Mouse (Mus musculus) midbrain, postnatal 0 days (tissue): ENCODE results near the gene Prkce. TPM values are rescaled to one million over a fixed set of nuclear protein-coding genes. Genes with fewer than 3 reads are reported as not detected.

Experiments used
- ATAC-seq: fragments of 200-750 bp; cut with Nextera tagmentation; 2 replicates; pipeline ENCODE4 v1.8.0; 2017; ENCODE audit warnings: moderate number of reproducible peaks, mild to moderate bottlenecking, moderate TSS enrichment, moderate library complexity; ENCODE audit not compliant: low FRiP score
- DNase-seq: peaks from one replicate; pipeline ENCODE4 v3.0.0-alpha.2; 2015; ENCODE audit warnings: low spot score
- H3K27ac ChIP-seq: fragments of 300-500 bp; sonication (generic); 2 replicates; pipeline ENCODE4 v1.5.1; 2014; ENCODE audit warnings: low read depth, mild to moderate bottlenecking, low read length, mixed read lengths
- H3K27me3 ChIP-seq: fragments of 300-500 bp; sonication (generic); 2 replicates; pipeline ENCODE4 v1.6.1; 2014; ENCODE audit warnings: low read length, control low read depth, mixed read lengths; ENCODE audit not compliant: insufficient read depth
- H3K36me3 ChIP-seq: fragments of 300-500 bp; sonication (generic); 2 replicates; pipeline ENCODE4 v1.6.1; 2014; ENCODE audit warnings: low read length, control low read depth, mixed read lengths; ENCODE audit not compliant: insufficient read depth
- H3K4me1 ChIP-seq: fragments of 300-500 bp; sonication (generic); 2 replicates; pipeline ENCODE4 v1.6.1; 2014; ENCODE audit warnings: mild to moderate bottlenecking, control low read depth, antibody characterized with exemption, low read length, mixed read lengths; ENCODE audit not compliant: insufficient read depth
- H3K4me2 ChIP-seq: fragments of 300-500 bp; sonication (generic); 2 replicates; pipeline ENCODE4 v1.6.1; 2014; ENCODE audit warnings: low read depth, mild to moderate bottlenecking, low read length, mixed read lengths; ENCODE audit not compliant: poor library complexity, severe bottlenecking
- H3K4me3 ChIP-seq: fragments of 300-500 bp; sonication (generic); 2 replicates; pipeline ENCODE4 v1.5.1; 2014; ENCODE audit warnings: low read depth, mild to moderate bottlenecking, low read length, moderate library complexity
- H3K9ac ChIP-seq: fragments of 300-500 bp; sonication (generic); replicated peaks from 2 replicates; pipeline ENCODE4 v1.6.1; 2014; ENCODE audit warnings: mild to moderate bottlenecking, low read length, moderate library complexity, mixed read lengths; ENCODE audit not compliant: poor library complexity, severe bottlenecking
- H3K9me3 ChIP-seq: fragments of 300-500 bp; sonication (generic); 2 replicates; pipeline ENCODE4 v1.6.1; 2016; ENCODE audit warnings: low read length, control low read depth
- CTCF ChIP-seq: IDR thresholded peaks from 2 replicates; pipeline ENCODE4 v1.5.1; 2016; ENCODE audit warnings: antibody characterized with exemption, mild to moderate bottlenecking
- WGBS: fragments of 180-500 bp; shearing (Covaris S2); extraction: QIAGEN DNeasy Blood & Tissue Kit; methylation state at CpG from one replicate; pipeline ENCODE4 v1.1.7; 2014; 5-methylcytosine and 5-hydroxymethylcytosine counted together
- polyA plus RNA-seq: library from polyadenylated mRNA; unstranded; fragments of >200 nt; fragmentation: Nextera tagmentation; extraction: Ambion mirVana; gene quantifications from 2 replicates; pipeline ENCODE4 v1.2.1, GENCODE M21; 2015
- total RNA-seq: library from RNA; depleted of rRNA; stranded (reverse); fragments of >200 nt; gene quantifications from 2 replicates; pipeline ENCODE4 v1.2.3, GENCODE M21; 2014

Gene Prkce
- total and polyA plus RNA-seq, 2 experiments from 2014 or later, result 61.0 to 64.5 TPM

DNA sequence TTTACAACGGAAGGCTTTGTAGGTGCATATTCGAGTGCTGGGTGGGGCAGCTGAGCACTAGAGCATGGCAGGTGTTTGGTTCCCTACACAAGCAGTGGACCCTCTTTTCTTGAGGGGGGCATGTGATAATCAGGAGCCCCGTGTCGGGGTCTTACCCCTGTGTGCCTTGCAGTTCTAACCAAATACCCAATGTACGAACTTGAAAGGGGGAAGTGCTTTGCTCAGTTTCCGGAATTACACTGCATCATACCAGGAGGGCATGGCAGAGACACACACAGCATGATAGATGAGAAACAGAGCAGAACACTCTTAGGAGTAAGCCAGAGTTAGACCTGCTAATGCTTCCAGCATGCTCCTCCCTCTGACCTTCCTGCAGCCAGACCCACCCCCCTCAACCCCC is 208.8 kb downstream of the Prkce start:
- DNase-seq, result no peak
- no peak overlapping the region for H3K9ac ChIP-seq
- peaks cover 12% of the 10 kb centered on the region; the same call in 1 of the 2 replicates for H3K4me1 ChIP-seq
- 90% methylated on average over 6 of the region's 6 CpGs for WGBS
- H3K36me3 ChIP-seq, result no peaks in the 10 kb centered on the region
- no peaks in the 10 kb centered on the region for H3K9me3 ChIP-seq
- no peaks in the 10 kb centered on the region for H3K27me3 ChIP-seq
- H3K27ac ChIP-seq, result no peak overlapping the region
- TF ChIP-seq CTCF, result no peak
- no peak overlapping the region for H3K4me3 ChIP-seq
- no peak for ATAC-seq
- no peak overlapping the region for H3K4me2 ChIP-seq

DNA sequence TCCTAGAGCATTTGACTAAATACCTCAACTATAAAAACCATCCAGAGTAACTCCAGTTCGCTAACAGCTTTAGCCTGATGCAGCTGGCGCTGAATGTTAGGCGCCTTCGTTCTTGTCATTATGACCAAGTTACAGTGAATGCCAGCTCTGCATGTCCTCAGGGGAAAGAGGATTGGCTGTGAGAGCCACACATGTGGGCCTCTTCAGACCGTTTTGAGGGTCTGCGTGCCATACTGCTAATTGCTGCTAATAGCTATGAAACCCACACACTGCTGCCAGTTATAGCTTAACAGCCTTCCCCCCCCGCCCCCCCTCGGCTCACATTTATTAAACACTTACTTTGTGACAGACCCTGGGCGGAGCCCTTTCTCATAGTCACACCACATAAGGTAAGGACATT is 210.3 kb downstream of the Prkce start:
- H3K27me3 ChIP-seq, result no peaks in the 10 kb centered on the region
- DNase-seq, result no peak
- WGBS, result 83% methylated on average over 9 of the region's 9 CpGs
- H3K27ac ChIP-seq, result no peak overlapping the region
- no peak overlapping the region for H3K4me2 ChIP-seq
- TF ChIP-seq CTCF, result no peak
- H3K36me3 ChIP-seq, result no peaks in the 10 kb centered on the region
- no peaks in the 10 kb centered on the region for H3K9me3 ChIP-seq
- no peak overlapping the region for H3K9ac ChIP-seq
- H3K4me1 ChIP-seq, result peaks cover 9% of the 10 kb centered on the region; the same call in 1 of the 2 replicates
- H3K4me3 ChIP-seq, result no peak overlapping the region
- no peak for ATAC-seq

DNA sequence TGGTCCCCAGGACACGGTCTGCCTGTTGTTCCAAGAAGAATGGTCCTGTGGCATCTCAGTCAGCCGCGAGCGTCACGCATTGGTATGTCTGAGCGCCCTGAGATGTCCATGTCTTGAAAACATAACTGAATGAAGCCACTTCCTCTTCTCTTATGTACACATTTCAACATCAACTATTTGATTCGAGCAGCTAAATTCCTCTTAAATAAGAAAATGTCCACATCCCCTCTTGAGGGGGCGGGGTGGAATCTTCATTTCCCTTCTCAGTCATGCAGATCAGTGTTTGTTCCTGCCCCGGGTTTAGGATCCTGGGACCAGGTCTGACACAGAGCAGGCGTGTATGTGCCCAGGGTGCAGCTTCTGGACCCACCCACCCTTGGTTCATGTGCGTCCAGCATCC is 211.0 kb downstream of the Prkce start:
- Histone ChIP-seq H3K9ac (no peak overlapping the region), H3K4me2 (no peak overlapping the region), H3K27me3 (no peaks in the 10 kb centered on the region), H3K27ac (no peak overlapping the region; the same call in 1 of the 2 replicates), H3K36me3 (no peaks in the 10 kb centered on the region), H3K9me3 (no peaks in the 10 kb centered on the region), H3K4me1 (peaks cover 9% of the 10 kb centered on the region; the same call in 1 of the 2 replicates), H3K4me3 (no peak overlapping the region)
- TF ChIP-seq CTCF, result no peak
- ATAC-seq (no peak), DNase-seq (no peak)
- WGBS, result 78% methylated on average over 11 of the region's 11 CpGs

DNA sequence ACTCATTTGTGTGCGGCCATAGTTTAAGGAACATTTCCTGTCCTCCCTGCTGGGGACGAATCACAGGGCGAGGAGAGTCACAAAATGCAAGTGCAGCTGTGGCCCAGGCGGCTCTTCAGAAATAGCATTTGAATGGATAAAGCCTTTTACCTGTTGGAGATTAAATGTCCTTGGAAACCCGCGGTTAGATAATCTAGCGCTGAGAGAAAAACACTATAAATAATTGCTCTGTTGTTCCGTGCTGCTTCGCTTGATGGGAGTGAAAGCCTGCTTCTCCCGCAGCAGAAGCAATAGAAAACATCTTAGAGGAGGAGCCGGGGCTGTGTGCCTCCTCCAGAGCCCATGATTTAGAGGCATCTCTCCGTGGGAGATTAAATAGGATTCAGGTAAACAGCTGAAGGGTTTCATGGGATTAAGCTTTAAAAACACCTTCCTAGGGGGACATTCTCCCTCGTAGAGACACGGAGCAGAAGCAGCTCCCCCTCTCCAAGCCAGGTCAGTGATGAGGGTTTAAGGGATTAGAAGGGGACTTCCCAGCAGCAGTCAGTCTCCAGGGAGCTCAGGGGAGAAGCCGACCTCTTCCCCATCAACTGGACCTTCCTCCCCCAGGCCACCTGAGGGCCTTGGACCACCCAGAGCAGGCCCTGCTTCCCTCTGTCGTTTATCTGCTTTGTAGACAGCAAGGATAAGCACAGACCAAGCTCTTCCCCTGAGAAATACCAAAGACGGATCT is 212.0 kb downstream of the Prkce start:
- peaks cover 9% of the 10 kb centered on the region; the same call in 1 of the 2 replicates for H3K4me1 ChIP-seq
- TF ChIP-seq CTCF, result peak; percentile 4; the same call in 1 of the 2 replicates
- ATAC-seq (no peak), DNase-seq (peak; percentile 37)
- WGBS, result 13% methylated on average over 17 of the region's 17 CpGs
- H3K9ac ChIP-seq, result no peak overlapping the region
- H3K27me3 ChIP-seq, result no peaks in the 10 kb centered on the region
- H3K4me3 ChIP-seq, result no peak overlapping the region
- no peak overlapping the region for H3K4me2 ChIP-seq
- no peaks in the 10 kb centered on the region for H3K9me3 ChIP-seq
- H3K36me3 ChIP-seq, result no peaks in the 10 kb centered on the region
- H3K27ac ChIP-seq, result peak overlapping the region; percentile 55; the same call in 1 of the 2 replicates

DNA sequence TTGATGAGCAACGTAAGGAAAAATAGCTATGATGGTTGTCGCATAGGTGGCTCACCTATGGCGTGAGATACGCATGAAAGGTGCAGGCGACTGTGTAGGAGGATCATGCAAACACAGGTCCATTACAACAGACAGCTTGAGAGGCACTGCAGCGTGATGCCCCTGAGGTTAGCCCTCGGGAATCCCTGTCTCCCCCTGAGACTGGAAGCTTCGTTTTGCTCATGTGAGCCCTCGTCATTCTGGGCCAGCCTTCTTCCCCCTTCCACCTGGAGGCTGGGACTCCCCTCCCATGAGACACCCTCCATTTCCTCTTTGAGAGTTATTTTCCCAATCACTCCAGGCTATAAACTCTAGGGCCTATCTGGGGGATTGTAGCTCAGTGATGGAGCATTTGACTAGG is 213.9 kb downstream of the Prkce start:
- DNase-seq (no peak), ATAC-seq (no peak)
- Histone ChIP-seq H3K27ac (no peak overlapping the region), H3K9me3 (no peaks in the 10 kb centered on the region), H3K4me2 (no peak overlapping the region), H3K4me1 (peaks cover 9% of the 10 kb centered on the region; the same call in 1 of the 2 replicates), H3K27me3 (no peaks in the 10 kb centered on the region), H3K9ac (no peak overlapping the region), H3K36me3 (no peaks in the 10 kb centered on the region), H3K4me3 (no peak overlapping the region)
- no peak for TF ChIP-seq CTCF
- 85% methylated on average over 9 of the region's 9 CpGs for WGBS

DNA sequence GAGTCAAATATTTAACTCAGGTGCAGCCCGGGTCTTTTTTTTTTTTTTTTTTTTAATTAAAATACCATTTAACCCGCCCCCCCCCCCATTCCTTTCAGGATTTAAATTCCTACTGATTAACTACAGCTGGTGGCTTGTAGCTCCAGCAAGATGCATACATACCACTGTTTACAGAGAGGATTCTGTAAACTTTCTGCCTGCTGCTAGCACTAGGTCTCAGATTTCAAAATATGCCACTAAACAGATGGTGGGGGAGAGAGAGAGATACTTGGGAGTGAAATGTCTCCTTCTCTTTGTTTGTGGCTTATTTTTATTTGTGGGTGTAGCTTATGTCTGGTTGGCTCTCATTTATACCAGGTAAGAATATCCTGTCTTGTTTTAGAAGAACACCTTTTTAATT is 215.3 kb downstream of the Prkce start:
- WGBS, result 36% methylated on average over 2 of the region's 2 CpGs

More for the DNA sequence above, 215.3 kb downstream of the Prkce start:
- Histone ChIP-seq H3K27ac (no peak overlapping the region), H3K36me3 (no peaks in the 10 kb centered on the region), H3K4me2 (no peak overlapping the region), H3K9me3 (no peaks in the 10 kb centered on the region), H3K4me3 (no peak overlapping the region), H3K27me3 (no peaks in the 10 kb centered on the region), H3K4me1 (peaks cover 9% of the 10 kb centered on the region; the same call in 1 of the 2 replicates), H3K9ac (no peak overlapping the region)
- TF ChIP-seq CTCF, result no peak
- DNase-seq (no peak), ATAC-seq (no peak)
